Mouse (Mus musculus): ENCODE results near the gene Mras. TPM values are rescaled to one million over a fixed set of nuclear protein-coding genes. Genes with fewer than 3 reads are reported as not detected.

The Mras gene
- polyA plus RNA-seq, 1 experiment from 2014 or later: 13.2 TPM

GRCm38 (mm10) chr9:99411785-99412184 is 25.4 kb downstream of the Mras start:
- no peak overlapping the region for H3K27ac ChIP-seq (ENCODE audit: low read depth)
- no peaks in the 10 kb centered on the region for H3K27me3 ChIP-seq (replicated peaks; ENCODE audit: control insufficient read depth, insufficient read depth, low read length)
- no peak overlapping the region for H3K4me2 ChIP-seq (ENCODE audit: low read length)
- ATAC-seq (replicated peaks; ENCODE audit: low FRiP score, low TSS enrichment, low read depth) (no peak), DNase-seq (ENCODE audit: low spot score) (no peak)
- H3K36me3 ChIP-seq (ENCODE audit: control insufficient read depth, insufficient read depth, low read length): no peaks in the 10 kb centered on the region
- 89% methylated on average over 4 of the region's 4 CpGs for WGBS
- H3K4me1 ChIP-seq (replicated peaks; ENCODE audit: control insufficient read depth, insufficient read depth, low read length): peaks cover 12% of the 10 kb centered on the region
- H3K4me3 ChIP-seq (ENCODE audit: low read depth, low read length): no peak overlapping the region
- H3K9me3 ChIP-seq (ENCODE audit: control insufficient read depth, low read length): no peaks in the 10 kb centered on the region
- no peak overlapping the region for H3K9ac ChIP-seq (ENCODE audit: low read length)

GRCm38 (mm10) chr9:99411093-99411492 is 26.1 kb downstream of the Mras start:
- H3K27me3 ChIP-seq (replicated peaks; ENCODE audit: control insufficient read depth, insufficient read depth, low read length): no peaks in the 10 kb centered on the region
- no peak overlapping the region for H3K4me3 ChIP-seq (ENCODE audit: low read depth, low read length)
- H3K27ac ChIP-seq (ENCODE audit: low read depth): no peak overlapping the region
- no peaks in the 10 kb centered on the region for H3K9me3 ChIP-seq (ENCODE audit: control insufficient read depth, low read length)
- peaks cover 8% of the 10 kb centered on the region for H3K4me1 ChIP-seq (replicated peaks; ENCODE audit: control insufficient read depth, insufficient read depth, low read length)
- no peak overlapping the region for H3K9ac ChIP-seq (ENCODE audit: low read length)
- H3K4me2 ChIP-seq (ENCODE audit: low read length): no peak overlapping the region
- H3K36me3 ChIP-seq (ENCODE audit: control insufficient read depth, insufficient read depth, low read length): no peaks in the 10 kb centered on the region
- DNase-seq (ENCODE audit: low spot score) (no peak), ATAC-seq (replicated peaks; ENCODE audit: low FRiP score, low TSS enrichment, low read depth) (no peak)
- 90% methylated on average over 5 of the region's 5 CpGs for WGBS

DNA sequence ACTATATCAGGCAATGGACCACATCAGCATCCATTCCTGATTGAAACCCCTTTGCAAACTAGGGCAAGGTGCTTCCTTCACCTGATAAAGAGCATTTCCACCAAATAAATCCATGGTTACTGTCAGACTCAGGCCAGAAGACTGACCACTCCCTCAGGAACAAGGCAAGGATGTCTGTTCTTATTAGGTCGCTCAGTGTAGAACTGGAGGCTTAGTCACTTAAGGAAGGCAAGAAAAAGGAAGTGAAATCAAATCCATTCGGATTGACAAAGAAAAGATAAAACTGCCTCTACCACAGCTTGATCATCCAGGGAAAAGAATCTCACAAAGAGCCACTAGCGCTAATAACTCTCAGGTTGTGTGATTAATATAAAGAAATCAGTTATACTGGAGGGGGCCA is 27.9 kb downstream of the Mras start:
- no peak overlapping the region for H3K4me2 ChIP-seq (ENCODE audit: low read length)
- H3K36me3 ChIP-seq (ENCODE audit: control insufficient read depth, insufficient read depth, low read length): no peaks in the 10 kb centered on the region
- no peaks in the 10 kb centered on the region for H3K4me1 ChIP-seq (replicated peaks; ENCODE audit: control insufficient read depth, insufficient read depth, low read length)
- DNase-seq (ENCODE audit: low spot score) (no peak), ATAC-seq (replicated peaks; ENCODE audit: low FRiP score, low TSS enrichment, low read depth) (no peak)
- no peak overlapping the region for H3K9ac ChIP-seq (ENCODE audit: low read length)
- 78% methylated on average over 3 of the region's 3 CpGs for WGBS
- no peak overlapping the region for H3K27ac ChIP-seq (ENCODE audit: low read depth)
- H3K27me3 ChIP-seq (replicated peaks; ENCODE audit: control insufficient read depth, insufficient read depth, low read length): no peaks in the 10 kb centered on the region
- H3K9me3 ChIP-seq (ENCODE audit: control insufficient read depth, low read length): no peaks in the 10 kb centered on the region
- H3K4me3 ChIP-seq (ENCODE audit: low read depth, low read length): no peak overlapping the region

DNA sequence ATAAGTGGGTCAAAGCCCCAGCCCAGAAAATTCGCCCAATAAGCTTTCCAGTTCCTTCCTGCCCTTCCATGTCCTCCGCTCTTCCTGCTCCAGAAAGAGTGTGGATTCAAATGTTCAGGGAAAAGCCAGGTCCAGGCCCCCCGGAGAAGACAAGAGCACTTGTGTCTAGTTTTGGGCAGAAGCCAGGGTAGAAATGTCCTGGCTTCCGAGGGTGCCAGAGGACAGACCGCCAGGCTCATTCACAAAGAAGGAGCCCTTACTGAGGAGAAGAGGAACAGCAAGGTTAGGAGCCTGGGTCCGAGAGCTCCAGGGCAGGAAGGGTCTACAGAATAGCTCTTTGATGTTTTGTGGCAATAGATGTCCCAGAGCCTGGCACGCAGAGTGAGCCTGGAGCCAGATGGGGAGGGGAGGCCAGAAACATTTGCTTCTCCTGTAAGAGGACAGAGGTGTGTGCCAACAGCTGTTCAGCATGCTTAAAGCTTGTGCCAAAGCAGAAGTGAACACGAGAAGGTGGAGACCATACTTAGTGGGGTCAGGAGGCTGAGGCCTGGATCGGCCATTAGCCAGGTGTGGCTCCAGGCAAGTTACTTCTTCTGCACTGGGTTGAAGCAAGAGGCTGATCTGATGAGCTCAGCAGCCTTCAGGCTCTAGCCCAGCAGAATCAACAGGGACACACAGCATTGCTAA is 35.8 kb downstream of the Mras start:
- H3K4me3 ChIP-seq (ENCODE audit: low read depth, low read length): no peak overlapping the region
- H3K27me3 ChIP-seq (replicated peaks; ENCODE audit: control insufficient read depth, insufficient read depth, low read length): no peaks in the 10 kb centered on the region
- no peak for DNase-seq (ENCODE audit: low spot score)
- no peak overlapping the region for H3K27ac ChIP-seq (ENCODE audit: low read depth)
- H3K9me3 ChIP-seq (ENCODE audit: control insufficient read depth, low read length): no peaks in the 10 kb centered on the region
- H3K4me1 ChIP-seq (replicated peaks; ENCODE audit: control insufficient read depth, insufficient read depth, low read length): no peaks in the 10 kb centered on the region
- H3K36me3 ChIP-seq (ENCODE audit: control insufficient read depth, insufficient read depth, low read length): no peaks in the 10 kb centered on the region
- ATAC-seq (replicated peaks; ENCODE audit: low FRiP score, low TSS enrichment, low read depth): no peak
- H3K4me2 ChIP-seq (ENCODE audit: low read length): no peak overlapping the region
- H3K9ac ChIP-seq (ENCODE audit: low read length): no peak overlapping the region
- WGBS: 77% methylated on average over 9 of the region's 9 CpGs

DNA sequence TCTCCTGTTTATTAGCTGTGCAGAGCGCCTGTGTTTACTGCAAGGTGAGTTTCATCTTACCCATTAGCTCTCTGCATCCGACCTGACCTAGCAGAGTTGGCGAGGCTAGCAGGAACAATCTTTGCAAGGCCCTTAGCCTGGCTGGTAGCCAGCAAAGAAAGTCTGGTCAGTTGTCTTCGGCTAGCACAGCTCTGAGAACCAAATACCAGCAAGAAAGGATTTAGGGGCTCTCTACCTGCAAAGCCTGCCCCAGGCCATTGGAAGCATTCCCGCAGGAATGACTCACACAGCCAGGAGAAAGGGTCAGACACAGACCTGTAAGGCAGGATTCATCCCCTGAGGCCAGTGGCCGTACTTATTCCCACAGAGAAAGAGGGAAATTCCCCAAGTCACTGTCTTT is 36.4 kb downstream of the Mras start:
- Histone ChIP-seq H3K9ac (ENCODE audit: low read length) (no peak overlapping the region), H3K4me2 (ENCODE audit: low read length) (no peak overlapping the region), H3K27me3 (replicated peaks; ENCODE audit: control insufficient read depth, insufficient read depth, low read length) (no peaks in the 10 kb centered on the region), H3K9me3 (ENCODE audit: control insufficient read depth, low read length) (no peaks in the 10 kb centered on the region), H3K27ac (ENCODE audit: low read depth) (no peak overlapping the region), H3K36me3 (ENCODE audit: control insufficient read depth, insufficient read depth, low read length) (no peaks in the 10 kb centered on the region), H3K4me1 (replicated peaks; ENCODE audit: control insufficient read depth, insufficient read depth, low read length) (no peaks in the 10 kb centered on the region), H3K4me3 (ENCODE audit: low read depth, low read length) (no peak overlapping the region)
- WGBS: 69% methylated on average over 6 of the region's 6 CpGs
- ATAC-seq (replicated peaks; ENCODE audit: low FRiP score, low TSS enrichment, low read depth) (no peak), DNase-seq (ENCODE audit: low spot score) (no peak)

GRCm38 (mm10) chr9:99397056-99397815 is 39.9 kb downstream of the Mras start:
- H3K27me3 ChIP-seq (replicated peaks; ENCODE audit: control insufficient read depth, insufficient read depth, low read length): no peaks in the 10 kb centered on the region
- DNase-seq (ENCODE audit: low spot score): no peak
- no peak overlapping the region for H3K4me2 ChIP-seq (ENCODE audit: low read length)
- no peaks in the 10 kb centered on the region for H3K4me1 ChIP-seq (replicated peaks; ENCODE audit: control insufficient read depth, insufficient read depth, low read length)
- ATAC-seq (replicated peaks; ENCODE audit: low FRiP score, low TSS enrichment, low read depth): no peak
- no peak overlapping the region for H3K4me3 ChIP-seq (ENCODE audit: low read depth, low read length)
- H3K9ac ChIP-seq (ENCODE audit: low read length): no peak overlapping the region
- H3K27ac ChIP-seq (ENCODE audit: low read depth): no peak overlapping the region
- H3K9me3 ChIP-seq (ENCODE audit: control insufficient read depth, low read length): no peaks in the 10 kb centered on the region
- 80% methylated on average over 13 of the region's 13 CpGs for WGBS
- peaks cover 5% of the 10 kb centered on the region; the same call in 1 of the 2 replicates for H3K36me3 ChIP-seq (ENCODE audit: control insufficient read depth, insufficient read depth, low read length)

- no peak overlapping the region for H3K4me2 ChIP-seq (ENCODE audit: low read length)
- WGBS: 82% methylated on average over 11 of the region's 11 CpGs
- DNase-seq (ENCODE audit: low spot score) (no peak), ATAC-seq (replicated peaks; ENCODE audit: low FRiP score, low TSS enrichment, low read depth) (no peak)
- H3K27me3 ChIP-seq (replicated peaks; ENCODE audit: control insufficient read depth, insufficient read depth, low read length): no peaks in the 10 kb centered on the region
- H3K9me3 ChIP-seq (ENCODE audit: control insufficient read depth, low read length): no peaks in the 10 kb centered on the region
- no peaks in the 10 kb centered on the region for H3K4me1 ChIP-seq (replicated peaks; ENCODE audit: control insufficient read depth, insufficient read depth, low read length)
- no peak overlapping the region for H3K9ac ChIP-seq (ENCODE audit: low read length)
- no peak overlapping the region for H3K4me3 ChIP-seq (ENCODE audit: low read depth, low read length)
- peaks cover 5% of the 10 kb centered on the region; the same call in 1 of the 2 replicates for H3K36me3 ChIP-seq (ENCODE audit: control insufficient read depth, insufficient read depth, low read length)
- H3K27ac ChIP-seq (ENCODE audit: low read depth): no peak overlapping the region
These were observed 42.8 kb downstream of the Mras start for GRCm38 (mm10) chr9:99394366-99394765.

- Histone ChIP-seq H3K36me3 (ENCODE audit: control insufficient read depth, insufficient read depth, low read length) (peaks cover 7% of the 10 kb centered on the region; the same call in 1 of the 2 replicates), H3K9ac (ENCODE audit: low read length) (no peak overlapping the region), H3K4me3 (ENCODE audit: low read depth, low read length) (no peak overlapping the region), H3K4me2 (ENCODE audit: low read length) (no peak overlapping the region), H3K4me1 (replicated peaks; ENCODE audit: control insufficient read depth, insufficient read depth, low read length) (no peaks in the 10 kb centered on the region), H3K27me3 (replicated peaks; ENCODE audit: control insufficient read depth, insufficient read depth, low read length) (no peaks in the 10 kb centered on the region), H3K27ac (ENCODE audit: low read depth) (no peak overlapping the region), H3K9me3 (ENCODE audit: control insufficient read depth, low read length) (no peaks in the 10 kb centered on the region)
- WGBS: 94% methylated on average over 8 of the region's 8 CpGs
- no peak for DNase-seq (ENCODE audit: low spot score)
- no peak for ATAC-seq (replicated peaks; ENCODE audit: low FRiP score, low TSS enrichment, low read depth)
These were observed 44.0 kb downstream of the Mras start for GRCm38 (mm10) chr9:99393146-99393545.

DNA sequence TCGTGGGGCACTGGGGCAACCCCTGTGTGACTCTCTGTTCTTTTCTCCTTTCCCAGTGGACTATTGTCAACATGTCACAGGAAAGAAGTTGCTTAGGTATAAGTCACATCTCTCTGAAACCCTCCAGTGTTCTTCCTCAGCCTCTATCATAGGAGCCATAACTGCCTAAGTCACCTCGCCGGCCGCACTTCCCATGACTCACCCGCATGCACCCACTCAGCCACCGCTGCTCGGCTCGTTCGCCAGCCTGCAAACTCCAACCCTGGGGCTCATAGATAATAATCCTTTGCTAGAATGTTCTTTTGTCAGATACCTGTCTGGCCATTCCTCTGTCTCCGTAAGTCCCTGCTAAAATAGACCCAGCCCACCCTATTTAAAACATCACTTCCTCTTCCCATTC is 45.6 kb downstream of the Mras start:
- Histone ChIP-seq H3K4me3 (ENCODE audit: low read depth, low read length) (no peak overlapping the region), H3K4me1 (replicated peaks; ENCODE audit: control insufficient read depth, insufficient read depth, low read length) (no peaks in the 10 kb centered on the region), H3K4me2 (ENCODE audit: low read length) (no peak overlapping the region), H3K9me3 (ENCODE audit: control insufficient read depth, low read length) (no peaks in the 10 kb centered on the region), H3K27ac (ENCODE audit: low read depth) (no peak overlapping the region), H3K36me3 (ENCODE audit: control insufficient read depth, insufficient read depth, low read length) (peaks cover 10% of the 10 kb centered on the region; the same call in 1 of the 2 replicates), H3K9ac (ENCODE audit: low read length) (no peak overlapping the region), H3K27me3 (replicated peaks; ENCODE audit: control insufficient read depth, insufficient read depth, low read length) (no peaks in the 10 kb centered on the region)
- DNase-seq (ENCODE audit: low spot score) (no peak), ATAC-seq (replicated peaks; ENCODE audit: low FRiP score, low TSS enrichment, low read depth) (no peak)
- WGBS: 90% methylated on average over 10 of the region's 10 CpGs

Data from intestine, embryonic 14.5 days (tissue).